8 mouse cellular contexts compared by ENCODE assay signal in the genomic region with DNA sequence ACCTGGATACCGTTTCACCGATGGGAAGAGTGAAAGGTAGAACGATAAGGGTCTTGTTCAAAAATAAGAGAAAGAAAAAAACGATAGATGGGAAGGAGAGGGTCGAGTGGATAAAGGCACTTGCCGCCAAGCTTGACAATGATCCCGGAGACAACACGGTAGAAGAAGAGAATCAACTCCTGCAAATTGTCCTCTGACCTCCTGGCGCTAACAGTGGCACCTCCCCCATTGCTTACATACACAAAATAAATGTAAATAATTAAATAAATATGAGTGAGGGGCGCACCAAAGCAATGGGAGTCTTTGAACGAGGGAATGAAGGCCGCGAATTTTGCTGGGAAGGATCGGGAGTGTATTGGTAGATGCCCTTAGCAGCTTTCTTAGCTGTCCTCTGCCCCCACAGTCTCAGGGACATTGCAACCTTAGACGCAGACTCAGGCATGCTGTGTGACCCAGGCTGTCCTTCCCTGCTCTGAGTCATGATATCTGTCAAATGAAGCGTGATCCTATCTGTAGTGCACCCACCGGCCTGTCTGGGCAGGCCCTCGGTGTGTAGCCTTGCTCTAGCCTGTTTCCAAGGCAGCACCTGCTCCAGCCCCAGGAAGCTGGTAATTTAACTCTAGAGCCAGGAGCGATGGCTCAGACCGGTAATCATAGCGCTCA. TPM values are rescaled to one million over a fixed set of nuclear protein-coding genes. Genes with fewer than 3 reads are reported as not detected.
DNase-seq lines count a peak whose midpoint lies in the region; ATAC-seq and TF ChIP-seq lines count a peak whose summit lies in the region.

No protein-coding gene starts in this region.

- TF ChIP-seq EP300 in liver, embryonic 14.5 days (IDR thresholded peaks at IDR 0.05; ENCODE audit: low read depth), result no peak

- no peak; the same call in 1 of the 2 replicates for ATAC-seq in forebrain, embryonic 12.5 days (ENCODE audit: low FRiP score)
- no peak for ATAC-seq in liver, embryonic 14.5 days (ENCODE audit: insufficient read depth)

- H3K27ac ChIP-seq in forebrain, embryonic 12.5 days, result no peak overlapping the region
- H3K27ac ChIP-seq in liver, embryonic 14.5 days, result peak overlapping the region; percentile 30

- H3K9me3 ChIP-seq in forebrain, embryonic 12.5 days, result no peaks in the 10 kb centered on the region
- H3K9me3 ChIP-seq in liver, embryonic 14.5 days (ENCODE audit: control insufficient read depth, low read length), result no peaks in the 10 kb centered on the region

- WGBS in forebrain, embryonic 12.5 days, result 12% methylated on average over 21 of the region's 21 CpGs
- 12% methylated on average over 21 of the region's 21 CpGs for WGBS in liver, embryonic 14.5 days (ENCODE audit: insufficient replicate concordance)

- H3K27me3 ChIP-seq in forebrain, embryonic 12.5 days, result peaks cover 56% of the 10 kb centered on the region
- H3K27me3 ChIP-seq in liver, embryonic 14.5 days (ENCODE audit: control insufficient read depth, insufficient read depth, low read length), result no peaks in the 10 kb centered on the region

- H3K36me3 ChIP-seq in forebrain, embryonic 12.5 days (replicated peaks), result no peaks in the 10 kb centered on the region
- H3K36me3 ChIP-seq in liver, embryonic 14.5 days (replicated peaks; ENCODE audit: control insufficient read depth, insufficient read depth, low read depth), result no peaks in the 10 kb centered on the region

- DNase-seq in adrenal gland, adult (ENCODE audit: inconsistent age in 2 of 2, low spot score in 1 of 2), result peak; percentile 86 to 93
- DNase-seq in adrenal gland, postnatal 4 days (ENCODE audit: low spot score in 2 of 2), result no peak
- DNase-seq in ovary, postnatal 36 days (ENCODE audit: low spot score), result peak; percentile 41
- DNase-seq in ovary, postnatal 14 days (ENCODE audit: low spot score), result no peak
- DNase-seq in liver, embryonic 14.5 days (ENCODE audit: low read depth in 3 of 3, low spot score in 3 of 3), result no peak
- no peak for DNase-seq in natural killer cell, adult 2 months (ENCODE audit: low spot score in 2 of 2)
- no peak for DNase-seq in gastrocnemius, adult 8-10 months (ENCODE audit: low spot score in 2 of 2)

- peak overlapping the region; percentile 73 for H3K4me3 ChIP-seq in forebrain, embryonic 12.5 days (replicated peaks)
- H3K4me3 ChIP-seq in liver, embryonic 14.5 days (ENCODE audit: insufficient read depth in 1 of 2, low read depth in 2 of 2, low read length in 2 of 2), result peak overlapping the region; percentile 60 to 83

- H3K9ac ChIP-seq in forebrain, embryonic 12.5 days, result peak overlapping the region; percentile 72
- H3K9ac ChIP-seq in liver, embryonic 14.5 days (replicated peaks), result peak overlapping the region; percentile 72

- no peak for TF ChIP-seq CTCF in liver, embryonic 14.5 days (IDR thresholded peaks at IDR 0.05; ENCODE audit: low read depth)

- peak overlapping the region; percentile 98 for H3K4me2 ChIP-seq in forebrain, embryonic 12.5 days
- peak overlapping the region; percentile 97 for H3K4me2 ChIP-seq in liver, embryonic 14.5 days (ENCODE audit: low read depth)

- H3K4me1 ChIP-seq in forebrain, embryonic 12.5 days, result peaks cover 20% of the 10 kb centered on the region
- peaks cover 43 to 46% of the 10 kb centered on the region in 2 experiments for H3K4me1 ChIP-seq in liver, embryonic 14.5 days (replicated peaks; ENCODE audit: control insufficient read depth in 2 of 2, insufficient read depth in 2 of 2, low read length in 1 of 2)

RNA-seq across cellular contexts. Expression of gene Ldlrap1, which starts 0.5 kb away (rescaled TPM):
- total RNA-seq in adrenal gland, postnatal 4 days (2021), result 10 to 100 TPM; 39.1 to 44.7 TPM
- polyA plus RNA-seq in forebrain, embryonic 12.5 days (2016; fragmentation: Nextera tagmentation; extraction: Ambion mirVana), result 5.1 and 5.9 TPM in 2 replicates
- 7.0 and 9.1 TPM in 2 replicates for polyA plus RNA-seq in liver, embryonic 14.5 days (2012; rRNA removed)
- polyA plus RNA-seq in liver, embryonic 14.5 days (2014; fragmentation: Nextera tagmentation; extraction: Ambion mirVana), result 13.4 and 19.2 TPM in 2 replicates
- 1 to 10 TPM; 4.3 to 7.7 (median 5.3) TPM for total RNA-seq in gastrocnemius, adult 8-10 months (2022)

Comparison
In these comparisons a context has a peak if more than half of its experiments do, and no peak if none do; other contexts are left out.
1. DNase-seq: peak in adrenal gland, adult (2 of 2) and ovary, postnatal 36 days (single experiment); none in adrenal gland, postnatal 4 days (0 of 2), ovary, postnatal 14 days (single experiment), liver, embryonic 14.5 days (0 of 3), natural killer cell, adult 2 months (0 of 2) and gastrocnemius, adult 8-10 months (0 of 2).
2. RNA of gene Ldlrap1, which starts 0.5 kb away (total RNA-seq): 39.1 to 44.7 TPM in adrenal gland, postnatal 4 days; 4.3 to 7.7 TPM in gastrocnemius, adult 8-10 months; every median in the first group is over 4 times any median in the second.